Mouse (Mus musculus): ENCODE results near the gene Zbed5.

The Zbed5 gene

GRCm38 (mm10) chr5:129952143-129952542, 56.6 kb downstream of the Zbed5 start:
- DNase-seq (ENCODE audit: low read depth, low spot score) = no peak
